Mouse (Mus musculus) intestine, postnatal 0 days (tissue): Measurements from ENCODE around the gene Cops9. TPM values are rescaled to one million over a fixed set of nuclear protein-coding genes. Genes with fewer than 3 reads are reported as not detected.

Experiments
- ATAC-seq: fragments of 200-750 bp; cut with Nextera tagmentation; 2 replicates; pipeline ENCODE4 v1.8.0; 2017; ENCODE audit warnings: mild to moderate bottlenecking, moderate TSS enrichment, moderate library complexity
- H3K27ac ChIP-seq: fragments of 300-500 bp; sonication (generic); 2 replicates; pipeline ENCODE4 v1.5.1; 2014; ENCODE audit warnings: mild to moderate bottlenecking, low read depth, low read length, moderate library complexity
- H3K27me3 ChIP-seq: fragments of 300-500 bp; sonication (generic); replicated peaks from 2 replicates; pipeline ENCODE4 v1.6.1; 2014; ENCODE audit warnings: low read length, mixed read lengths; ENCODE audit not compliant: control insufficient read depth, insufficient read depth
- H3K36me3 ChIP-seq: fragments of 300-500 bp; sonication (generic); 2 replicates; pipeline ENCODE4 v1.6.1; 2014; ENCODE audit warnings: mild to moderate bottlenecking, moderate library complexity; ENCODE audit not compliant: control insufficient read depth, insufficient read depth
- H3K4me1 ChIP-seq: fragments of 300-500 bp; sonication (generic); replicated peaks from 2 replicates; pipeline ENCODE4 v1.6.1; 2014; ENCODE audit warnings: antibody characterized with exemption, low read length, mixed read lengths; ENCODE audit not compliant: control insufficient read depth, insufficient read depth
- H3K4me2 ChIP-seq: fragments of 300-500 bp; sonication (generic); replicated peaks from 2 replicates; pipeline ENCODE4 v1.6.1; 2014; ENCODE audit warnings: low read depth, mild to moderate bottlenecking, moderate library complexity
- H3K4me3 ChIP-seq: fragments of 300-500 bp; sonication (generic); 2 replicates; pipeline ENCODE4 v1.5.1; 2014; ENCODE audit warnings: low read depth, low read length
- H3K9ac ChIP-seq: fragments of 300-500 bp; sonication (generic); 2 replicates; pipeline ENCODE4 v1.6.1; 2014; ENCODE audit warnings: mild to moderate bottlenecking, low read depth, low read length
- H3K9me3 ChIP-seq: fragments of 300-500 bp; sonication (generic); 2 replicates; pipeline ENCODE4 v1.6.1; 2016; ENCODE audit warnings: mixed run types; ENCODE audit not compliant: control insufficient read depth
- CTCF ChIP-seq: sonication (generic); IDR thresholded peaks from 2 replicates; pipeline ENCODE4 v1.5.1; 2016; ENCODE audit warnings: low read depth, mild to moderate bottlenecking, control low read depth, antibody characterized with exemption, moderate library complexity
- WGBS: fragments of 180-500 bp; shearing (Covaris S2); extraction: QIAGEN DNeasy Blood & Tissue Kit; methylation state at CpG from one replicate; pipeline ENCODE4 v1.1.7; 2014; 5-methylcytosine and 5-hydroxymethylcytosine counted together
- polyA plus RNA-seq: library from polyadenylated mRNA; unstranded; fragments of >200 nt; fragmentation: Nextera tagmentation; extraction: Ambion mirVana; gene quantifications from 2 replicates; pipeline ENCODE4 v1.2.1, GENCODE M21; 2015

The Cops9 gene
- polyA plus RNA-seq, 1 experiment from 2014 or later, result 419 TPM

- no peaks in the 10 kb centered on the region for H3K9me3 ChIP-seq
- TF ChIP-seq CTCF, result no peak
- H3K9ac ChIP-seq, result no peak within 1 kb of the TSS
- no peak for ATAC-seq
- H3K27me3 ChIP-seq, result no peaks in the 10 kb centered on the region
- H3K4me2 ChIP-seq, result no peak within 1 kb of the TSS
- no peak within 1 kb of the TSS for H3K27ac ChIP-seq
- no peak within 1 kb of the TSS for H3K4me3 ChIP-seq
- no peaks in the 10 kb centered on the region for H3K36me3 ChIP-seq
- WGBS, result 81% methylated on average over 1 of the region's 1 CpGs
- H3K4me1 ChIP-seq, result no peaks in the 10 kb centered on the region
These were observed 36.3 kb downstream of the Cops9 start, which contains the start of gene Olfr1410 for GRCm38 (mm10) chr1:92605482-92605881. TSS of gene Olfr1410 (plus strand) at chr1:92605782.

DNA sequence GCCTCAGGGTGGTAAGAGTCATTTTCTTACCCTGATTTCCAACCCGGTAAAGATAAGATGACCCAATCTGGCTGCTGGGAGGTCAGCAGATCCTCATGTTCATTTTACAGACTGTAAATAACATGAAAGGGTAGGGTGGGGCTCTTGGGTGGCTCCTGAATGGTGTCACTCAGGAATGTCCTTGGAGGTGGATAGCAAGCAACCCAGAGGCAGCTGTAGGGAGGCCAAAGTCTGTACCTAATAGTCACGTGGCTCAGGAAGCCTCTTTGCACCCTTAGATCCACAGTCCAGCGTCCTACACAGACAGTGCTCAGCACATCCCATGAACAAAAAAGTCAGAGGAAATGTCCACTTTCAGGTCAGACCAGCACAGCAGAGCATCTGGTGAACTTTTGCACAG lies 45.8 kb downstream of the Cops9 start:
- Histone ChIP-seq H3K27ac (no peak overlapping the region), H3K4me1 (no peaks in the 10 kb centered on the region), H3K4me2 (no peak overlapping the region), H3K9me3 (no peaks in the 10 kb centered on the region), H3K27me3 (no peaks in the 10 kb centered on the region), H3K4me3 (no peak overlapping the region), H3K36me3 (no peaks in the 10 kb centered on the region), H3K9ac (no peak overlapping the region)
- no peak for TF ChIP-seq CTCF
- ATAC-seq, result no peak
- WGBS, result 57% methylated on average over 3 of the region's 3 CpGs

DNA sequence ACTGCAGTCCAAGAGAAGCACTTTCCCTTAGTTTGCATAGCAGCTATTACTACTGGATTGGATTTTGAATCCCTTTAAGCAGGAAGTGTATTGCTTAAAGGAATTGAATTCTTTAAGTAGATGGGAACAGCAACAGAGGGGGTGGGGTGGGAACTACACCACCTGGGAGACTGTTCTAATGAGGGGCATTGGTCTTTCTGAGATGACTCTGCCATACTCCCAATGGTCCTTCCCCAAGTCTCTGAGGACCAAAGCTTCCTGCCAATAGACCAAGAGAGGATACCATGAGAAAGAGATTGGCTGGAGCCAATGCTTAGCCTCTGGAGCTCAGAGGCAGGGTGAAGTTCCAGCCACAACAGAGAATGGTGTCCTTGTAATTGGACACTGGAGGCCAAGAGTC lies 47.7 kb downstream of the Cops9 start, which contains the start of gene Olfr1411:
Gene Olfr1411 (plus strand): TSS at position 301 of the 400 bp plus-strand sequence.
- ATAC-seq, result no peak
- no peaks in the 10 kb centered on the region for H3K36me3 ChIP-seq
- H3K27me3 ChIP-seq, result no peaks in the 10 kb centered on the region
- H3K4me3 ChIP-seq, result no peak within 1 kb of the TSS
- no peak for TF ChIP-seq CTCF
- H3K27ac ChIP-seq, result no peak within 1 kb of the TSS
- no peaks in the 10 kb centered on the region for H3K9me3 ChIP-seq
- H3K9ac ChIP-seq, result no peak within 1 kb of the TSS
- H3K4me1 ChIP-seq, result no peaks in the 10 kb centered on the region
- H3K4me2 ChIP-seq, result no peak within 1 kb of the TSS

Other genes with a start within 250 kb of the Cops9 start
- gene Ndufa10, start 168.1 kb downstream of the Cops9 start, polyA plus RNA-seq, result 250 and 280 TPM in 2 replicates
- gene Olfr1416, start 156.9 kb downstream of the Cops9 start, polyA plus RNA-seq, result not detected in 2 replicates
- gene Olfr1415, start 145.9 kb downstream of the Cops9 start, polyA plus RNA-seq, result not detected in 2 replicates
- not detected in 2 replicates for gene Olfr1414, start 123.3 kb downstream of the Cops9 start, polyA plus RNA-seq
- not detected in 2 replicates for gene Olfr1413, start 70.7 kb downstream of the Cops9 start, polyA plus RNA-seq
- gene Olfr1412, start 56.2 kb downstream of the Cops9 start, polyA plus RNA-seq, result not detected in 2 replicates
- gene Olfr1411, start 47.6 kb downstream of the Cops9 start, polyA plus RNA-seq, result not detected in 2 replicates
- gene Olfr1410, start 36.2 kb downstream of the Cops9 start, polyA plus RNA-seq, result not detected in 2 replicates
- not detected in 2 replicates for gene Olfr12, start 24.2 kb downstream of the Cops9 start, polyA plus RNA-seq
- not detected in 2 replicates for gene Otos, start 6.9 kb upstream of the Cops9 start, polyA plus RNA-seq
- 8.1 and 8.5 TPM in 2 replicates for gene Gpc1, start 189.7 kb upstream of the Cops9 start, polyA plus RNA-seq